Mouse (Mus musculus): ENCODE measurements around the gene Acvr2a. TPM values are rescaled to one million over a fixed set of nuclear protein-coding genes. Genes with fewer than 3 reads are reported as not detected.

The Acvr2a gene
- polyA plus RNA-seq, 1 experiment from 2014 or later = 12.9 TPM

GRCm38 (mm10) chr2:48949743-48950251 lies 135.9 kb downstream of the Acvr2a start:
- Histone ChIP-seq H3K27me3 (ENCODE audit: insufficient read depth, low read length) (no peaks in the 10 kb centered on the region), H3K4me2 (replicated peaks; ENCODE audit: low read depth, low read length) (peak overlapping the region; percentile 80), H3K9me3 (ENCODE audit: low read length) (no peaks in the 10 kb centered on the region), H3K4me3 (ENCODE audit: low read length) (peak overlapping the region; percentile 91), H3K27ac (ENCODE audit: low read length) (peak overlapping the region; percentile 82), H3K4me1 (ENCODE audit: insufficient read depth, low read length) (peaks cover 6% of the 10 kb centered on the region), H3K36me3 (ENCODE audit: insufficient read depth, low read length) (no peaks in the 10 kb centered on the region), H3K9ac (replicated peaks; ENCODE audit: low read length) (peak overlapping the region; percentile 64)
- peak; percentile 66 for ATAC-seq (ENCODE audit: low FRiP score, low TSS enrichment)
- WGBS = 0% methylated on average over 8 of the region's 9 CpGs

GRCm38 (mm10) chr2:48950252-48950315 lies 136.2 kb downstream of the Acvr2a start, which contains the start of gene Orc4:
Gene Orc4, minus strand, starts transcription at chr2:48950277.
- H3K4me2 ChIP-seq (replicated peaks; ENCODE audit: low read depth, low read length) = peak within 1 kb of the TSS; percentile 80
- peak within 1 kb of the TSS; percentile 91 for H3K4me3 ChIP-seq (ENCODE audit: low read length)
- no CpG with 5 or more reads among the region's 2 CpGs for WGBS
- H3K9ac ChIP-seq (replicated peaks; ENCODE audit: low read length) = peak within 1 kb of the TSS; percentile 92
- H3K36me3 ChIP-seq (ENCODE audit: insufficient read depth, low read length) = no peaks in the 10 kb centered on the region
- peak within 1 kb of the TSS; percentile 82 for H3K27ac ChIP-seq (ENCODE audit: low read length)
- H3K27me3 ChIP-seq (ENCODE audit: insufficient read depth, low read length) = no peaks in the 10 kb centered on the region
- no peaks in the 10 kb centered on the region for H3K9me3 ChIP-seq (ENCODE audit: low read length)
- no peak for ATAC-seq (ENCODE audit: low FRiP score, low TSS enrichment)
- peaks cover 6% of the 10 kb centered on the region for H3K4me1 ChIP-seq (ENCODE audit: insufficient read depth, low read length)

- peaks cover 6% of the 10 kb centered on the region for H3K4me1 ChIP-seq (ENCODE audit: insufficient read depth, low read length)
- no peak for ATAC-seq (ENCODE audit: low FRiP score, low TSS enrichment)
- WGBS = 6% methylated on average over 5 of the region's 6 CpGs
- H3K9me3 ChIP-seq (ENCODE audit: low read length) = no peaks in the 10 kb centered on the region
- H3K27ac ChIP-seq (ENCODE audit: low read length) = peak overlapping the region; percentile 82
- H3K36me3 ChIP-seq (ENCODE audit: insufficient read depth, low read length) = no peaks in the 10 kb centered on the region
- peak overlapping the region; percentile 64 for H3K9ac ChIP-seq (replicated peaks; ENCODE audit: low read length)
- no peaks in the 10 kb centered on the region for H3K27me3 ChIP-seq (ENCODE audit: insufficient read depth, low read length)
- H3K4me2 ChIP-seq (replicated peaks; ENCODE audit: low read depth, low read length) = peak overlapping the region; percentile 80
- peak overlapping the region; percentile 91 for H3K4me3 ChIP-seq (ENCODE audit: low read length)
These were observed 136.5 kb downstream of the Acvr2a start for GRCm38 (mm10) chr2:48950316-48950880.

Other genes with a start within 250 kb of the Acvr2a start
- 23.3 and 28.7 TPM in 2 replicates for gene Mbd5, start 135.4 kb downstream of the Acvr2a start, polyA plus RNA-seq (2015; fragmentation: Nextera tagmentation; extraction: Ambion mirVana)
- 92.0 and 96.9 TPM in 2 replicates for gene Orc4, start 136.2 kb downstream of the Acvr2a start, polyA plus RNA-seq (2015; fragmentation: Nextera tagmentation; extraction: Ambion mirVana)

Data from kidney, embryonic 16.5 days (tissue).